Mouse (Mus musculus) adrenal gland, adult 2 months (tissue): Measurements from ENCODE around the gene Ddx59. TPM values are rescaled to one million over a fixed set of nuclear protein-coding genes. Genes with fewer than 3 reads are reported as not detected.

Experiments
- DNase-seq: peaks from one replicate; pipeline ENCODE4 v3.0.0; 2021
- long read RNA-seq: library from polyadenylated mRNA; stranded (forward); transcript quantifications from one replicate; pipeline ENCODE4 v2.0.0, GENCODE M21; 2021
- polyA plus RNA-seq: library from polyadenylated mRNA; depleted of rRNA; stranded (reverse); fragments of >200 nt; gene quantifications from 2 replicates; pipeline ENCODE4 v1.2.3, GENCODE M21; 2012; rRNA removed
- total RNA-seq, 2 experiments: library from RNA; stranded (reverse); gene quantifications; 2 replicates each; pipeline ENCODE4 v1.2.3; 2021

Ddx59 gene
- total RNA-seq, result 10 to 100 TPM; 13.6 to 14.0 TPM
- polyA plus RNA-seq, result 0.90 and 1.3 TPM in 2 replicates
- long read RNA-seq, transcript Ddx59-201 (8 exons, 2,166 nt), result major isoform, 6 of 11 reads
- long read RNA-seq, partial matches to known transcripts, result 0 of 11 reads
- long read RNA-seq, other reads (novel, unspliced or antisense), result 3 of 11 reads

DNA sequence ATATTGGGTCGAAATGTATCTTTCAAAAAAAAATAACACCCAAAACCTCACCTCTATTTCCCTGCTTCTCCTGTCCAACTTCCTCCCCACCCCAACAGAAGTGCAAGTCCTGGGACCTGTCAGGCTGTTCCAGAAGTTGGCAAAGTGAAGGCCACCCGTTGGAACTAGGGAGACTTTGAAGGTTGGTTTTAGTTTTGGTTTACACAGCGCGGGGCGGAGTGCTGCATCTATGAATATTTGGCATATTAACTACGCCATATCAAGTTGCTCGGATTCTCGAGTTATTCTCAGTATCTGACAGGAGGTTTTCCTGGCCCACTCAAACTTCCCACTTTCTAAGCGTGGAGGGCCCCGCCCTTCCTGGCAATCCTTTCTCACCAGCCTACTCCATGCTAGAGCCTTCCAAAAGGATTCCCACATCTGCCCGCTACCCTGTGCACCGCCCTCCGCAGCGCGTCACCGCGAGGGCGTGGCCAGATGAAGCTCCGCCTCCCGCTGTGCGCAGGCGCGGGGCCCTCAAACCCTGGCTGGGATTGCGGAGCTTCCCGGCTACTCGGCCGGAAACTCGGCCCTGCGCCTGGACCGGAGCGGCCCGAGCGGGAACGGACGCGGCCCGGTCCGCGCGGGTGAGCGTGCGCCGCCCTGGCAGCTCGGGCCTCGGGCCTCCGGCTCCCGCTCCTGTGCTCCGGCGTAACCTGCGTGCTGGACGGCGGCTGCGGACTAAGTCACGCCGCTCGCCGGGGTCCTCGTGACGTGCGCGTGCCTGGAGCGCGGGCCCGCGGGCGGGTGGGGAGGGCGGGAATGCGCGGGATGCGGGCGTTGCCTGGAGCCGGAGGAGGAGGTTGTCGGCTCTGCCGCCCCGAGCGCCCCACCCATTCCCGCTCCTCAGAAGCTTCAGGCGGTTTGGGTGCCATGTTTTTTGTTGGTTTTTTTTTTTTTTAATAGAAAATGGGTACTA, at the start of gene Ddx59:
TSS of gene Ddx59 (plus strand) at position 474 of the 958 bp plus-strand sequence.
- peak; percentile 100 for DNase-seq

- no peak for DNase-seq
Measured at GRCm38 (mm10) chr1:136365986-136366385, 49.1 kb upstream of the Ddx59 start.

DNA sequence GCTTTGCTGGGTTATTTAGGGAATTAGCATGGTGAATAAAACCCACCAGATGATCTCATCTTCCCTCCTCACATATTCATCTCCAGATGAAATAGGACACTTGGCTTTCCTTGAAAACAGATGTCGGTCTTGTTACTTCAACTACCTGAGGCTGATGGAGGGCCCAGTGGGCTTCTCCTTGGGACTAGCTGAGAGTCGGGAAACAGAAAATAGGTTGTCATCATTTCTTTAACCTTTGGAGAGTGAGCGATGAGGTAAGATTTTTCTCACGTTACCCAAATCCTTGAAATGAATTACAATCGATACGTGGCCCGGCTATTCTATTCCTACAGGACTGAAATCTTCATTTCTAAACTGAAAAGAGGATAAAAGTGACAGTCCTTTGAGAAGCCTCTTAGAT, 35.8 kb upstream of the Ddx59 start:
- no peak for DNase-seq

GRCm38 (mm10) chr1:136380161-136380560, 34.9 kb upstream of the Ddx59 start:
- no peak for DNase-seq

DNA sequence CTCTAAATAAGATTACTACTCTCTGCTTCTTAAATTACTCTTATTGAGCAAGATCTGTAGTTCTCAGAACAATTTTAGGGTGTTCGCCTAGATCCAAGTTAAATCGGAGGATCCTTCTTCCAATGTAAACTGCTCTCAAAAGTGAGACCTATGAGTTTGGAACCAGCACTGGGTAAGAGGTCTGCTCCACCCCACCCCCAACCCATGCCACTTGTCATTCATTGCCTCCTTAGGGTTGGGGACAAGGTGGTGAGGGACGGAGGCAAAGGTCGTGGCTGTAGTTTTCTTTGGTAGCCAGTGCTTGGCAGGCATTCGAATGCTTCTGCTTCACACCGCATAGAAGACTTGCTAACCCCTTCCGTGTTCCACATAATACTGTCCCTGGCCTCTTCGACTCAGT, 34.5 kb upstream of the Ddx59 start:
- DNase-seq, result peak; percentile 15

- peak; percentile 25 for DNase-seq
Measured at GRCm38 (mm10) chr1:136381169-136381568, 33.9 kb upstream of the Ddx59 start.

- DNase-seq, result peak; percentile 12
Measured at GRCm38 (mm10) chr1:136381583-136381982, 33.5 kb upstream of the Ddx59 start.

GRCm38 (mm10) chr1:136386914-136387313, 28.2 kb upstream of the Ddx59 start:
- DNase-seq, result peak; percentile 7

DNA sequence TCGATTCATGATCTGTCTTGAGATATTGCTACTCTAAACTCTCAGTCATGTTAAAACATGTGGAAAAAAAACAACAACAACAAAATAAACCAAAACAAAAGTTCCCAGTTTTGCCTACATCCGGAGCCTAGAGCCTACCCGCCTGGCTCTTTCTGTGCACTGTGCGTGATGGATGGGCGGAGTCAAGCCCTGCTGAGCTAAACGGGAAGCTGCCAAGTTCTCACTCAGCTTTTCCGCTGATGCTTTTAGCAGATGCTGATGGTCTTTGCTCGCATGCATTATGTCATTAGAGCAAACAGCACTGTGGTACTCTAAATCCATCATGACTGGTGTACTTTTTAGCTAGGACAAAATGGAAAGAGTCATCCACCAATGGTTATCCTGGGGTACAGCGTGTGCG, 20.6 kb upstream of the Ddx59 start:
- peak; percentile 8 for DNase-seq

DNA sequence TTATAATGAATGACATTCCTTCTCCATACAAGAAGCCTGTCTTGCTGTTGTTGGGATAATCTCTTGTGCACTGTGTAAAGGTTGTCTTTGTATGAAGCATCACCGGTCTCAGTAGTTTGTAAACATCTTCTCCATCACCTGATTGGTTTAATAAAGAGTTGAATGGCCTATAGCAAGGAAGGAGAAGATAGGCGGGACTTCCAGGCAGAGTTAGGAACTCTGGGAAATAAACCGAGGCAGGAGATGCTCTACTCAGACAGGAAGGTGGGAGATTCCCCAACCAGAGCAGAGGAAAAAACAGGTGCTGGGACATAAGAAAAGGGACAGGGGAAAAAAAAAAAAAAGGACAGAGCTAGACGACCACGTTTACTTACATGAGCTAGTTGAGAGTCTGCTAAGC, 20.0 kb upstream of the Ddx59 start:
- no peak for DNase-seq

DNA sequence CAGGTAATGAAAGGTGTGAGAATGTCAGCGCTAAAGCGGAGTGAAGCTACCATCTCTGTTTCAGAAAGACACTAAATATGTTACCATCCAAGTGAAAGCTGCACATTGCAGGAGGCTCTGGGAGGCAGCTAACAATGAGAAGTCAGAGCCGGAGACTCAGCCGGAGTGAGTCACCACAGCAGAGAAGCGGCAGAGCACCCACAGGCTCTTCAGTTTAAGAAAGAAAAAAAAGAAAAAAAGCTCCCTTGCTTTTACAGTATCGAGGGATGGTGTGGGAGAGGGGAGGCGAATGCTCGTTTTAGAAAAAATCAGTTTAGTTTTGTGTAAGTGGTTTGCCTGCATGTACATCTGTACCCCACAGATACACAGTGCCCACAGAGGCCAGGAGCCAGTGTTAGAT, 13.8 kb upstream of the Ddx59 start:
- DNase-seq, result no peak

GRCm38 (mm10) chr1:136409631-136410030, 5.4 kb upstream of the Ddx59 start:
- no peak for DNase-seq

GRCm38 (mm10) chr1:136415756-136416126, 670 bp downstream of the Ddx59 start:
- no peak for DNase-seq

- no peak for DNase-seq
Measured at GRCm38 (mm10) chr1:136418393-136418792, 3.3 kb downstream of the Ddx59 start.

- no peak for DNase-seq
Measured at GRCm38 (mm10) chr1:136427166-136427969, 12.3 kb downstream of the Ddx59 start.

GRCm38 (mm10) chr1:136428981-136429380, 13.9 kb downstream of the Ddx59 start:
- no peak for DNase-seq

DNA sequence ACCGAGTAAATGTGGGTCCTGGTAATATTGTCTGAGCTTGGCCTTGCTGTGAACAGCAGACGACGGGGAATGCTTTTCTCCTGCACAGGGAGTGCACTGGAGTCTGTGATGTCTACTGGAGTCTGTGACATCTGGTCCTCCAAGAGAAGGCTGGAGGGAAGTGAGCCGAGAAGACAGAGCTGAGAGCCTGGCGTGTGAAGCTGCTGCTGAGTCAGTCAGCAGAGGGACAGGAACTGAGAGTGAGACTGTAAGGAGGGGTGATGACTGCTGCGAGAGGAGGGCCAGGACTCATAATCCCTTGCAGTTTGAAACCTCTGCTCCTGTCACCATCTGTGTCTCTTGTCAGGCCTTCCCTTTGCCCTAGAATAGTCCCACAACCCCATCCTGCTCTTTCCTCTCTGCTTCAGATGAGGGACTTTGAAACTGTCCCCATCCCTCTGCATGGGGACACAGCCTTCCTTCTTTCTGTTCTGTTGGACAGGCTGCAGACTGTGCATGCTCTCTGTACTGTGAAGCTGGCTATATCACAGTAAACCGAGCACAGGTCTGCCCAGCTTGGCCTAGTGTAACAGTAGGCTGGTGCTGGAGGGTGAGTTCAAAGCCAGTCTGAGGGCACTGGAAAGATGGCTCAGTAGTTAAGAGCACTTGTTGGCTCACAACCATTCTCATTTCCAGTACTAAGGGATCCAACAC, 15.2 kb downstream of the Ddx59 start:
- DNase-seq, result no peak

- no peak for DNase-seq
Measured at GRCm38 (mm10) chr1:136440741-136441140, 25.7 kb downstream of the Ddx59 start.

- no peak for DNase-seq
Measured at GRCm38 (mm10) chr1:136442809-136443208, 27.7 kb downstream of the Ddx59 start.

DNA sequence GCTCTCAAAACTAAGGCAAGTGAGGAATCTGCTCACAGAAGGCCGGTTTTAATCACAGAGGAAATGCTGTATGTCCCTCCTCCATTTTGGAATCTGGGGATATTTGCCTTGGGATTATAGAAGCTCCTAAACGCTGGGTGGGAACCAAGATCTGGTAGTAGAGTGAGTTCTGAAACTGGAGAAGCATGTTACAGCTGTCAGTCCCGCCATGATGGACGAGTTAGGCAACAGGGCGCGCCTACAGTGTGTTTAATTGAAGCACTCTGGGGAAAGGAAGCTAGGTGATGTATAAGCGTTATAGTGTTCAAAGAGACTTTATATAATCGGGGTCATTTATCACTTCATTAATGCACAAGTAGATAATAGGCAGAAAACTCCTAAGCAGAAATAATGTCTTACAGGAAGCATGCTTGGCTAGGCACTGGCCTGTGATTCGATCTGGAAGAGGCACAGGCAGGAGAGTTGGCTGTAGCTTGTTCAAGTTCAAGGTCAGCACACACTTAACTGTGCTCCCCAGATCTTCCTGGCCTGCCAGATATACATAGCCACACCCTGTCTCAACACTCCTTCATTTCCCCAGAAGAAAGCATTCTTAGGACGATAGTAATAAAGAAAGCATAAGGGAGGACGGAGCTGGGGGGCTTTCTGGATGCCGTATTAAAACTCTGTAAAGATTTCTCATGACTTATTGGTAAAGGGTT, 29.6 kb downstream of the Ddx59 start:
- no peak for DNase-seq

DNA sequence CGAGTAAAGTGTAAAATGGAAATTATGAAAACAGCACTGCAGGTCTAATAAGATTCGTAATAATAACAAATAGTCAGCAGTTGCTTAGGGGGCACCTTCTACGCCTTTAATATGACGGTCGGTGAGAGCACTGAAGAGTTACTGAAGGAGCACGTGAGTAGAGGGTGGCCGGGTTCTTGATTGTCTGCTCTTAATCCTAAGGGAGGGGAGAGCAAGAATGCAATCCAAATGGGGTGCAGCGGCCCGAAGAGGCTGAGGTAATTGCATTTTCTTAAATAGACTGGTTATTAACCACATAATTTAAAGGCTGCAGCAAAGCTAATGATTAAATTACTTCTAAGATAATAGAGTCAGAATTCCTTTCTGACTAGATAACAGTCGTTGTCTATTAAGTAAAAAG, 31.9 kb downstream of the Ddx59 start:
- DNase-seq, result no peak
